Comparison of ENCODE assay signal across 12 mouse cellular contexts in the genomic region with DNA sequence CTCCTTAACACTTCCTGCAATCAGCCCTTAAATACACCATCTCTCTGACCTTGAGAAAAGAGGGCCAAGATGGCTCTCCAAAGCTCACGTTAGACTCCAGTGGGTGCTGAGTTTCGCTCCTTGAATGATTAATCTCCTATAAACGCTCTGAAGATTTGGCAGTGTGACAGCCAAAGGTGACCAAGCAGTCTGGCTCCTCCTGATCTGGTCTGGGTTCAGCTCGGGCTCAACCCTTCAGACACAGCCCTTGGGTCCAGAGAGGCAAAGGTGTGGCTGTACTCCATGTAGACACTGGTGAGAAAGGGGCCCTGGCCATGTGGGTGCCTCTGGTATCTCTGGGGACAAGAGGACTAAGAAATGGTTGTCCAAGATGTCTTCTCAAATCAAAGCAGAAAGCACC. TPM values are rescaled to one million over a fixed set of nuclear protein-coding genes. Genes with fewer than 3 reads are reported as not detected.
DNase-seq lines count a peak whose midpoint lies in the region; ATAC-seq and TF ChIP-seq lines count a peak whose summit lies in the region.
"Had no signal": no experiment of that assay in that cellular context is flagged by ENCODE, and none has a peak within 500 bp of the region (broad histone marks: within the 10 kb centered on the region; RNA-seq: fewer than 3 reads in every experiment).

No protein-coding gene starts in this region.

- H3K9ac ChIP-seq in liver, embryonic 12.5 days = no peak overlapping the region
- H3K9ac ChIP-seq in kidney, postnatal 0 days (ENCODE audit: low read depth, low read length) = no peak overlapping the region
- no peak overlapping the region for H3K9ac ChIP-seq in liver, embryonic 14.5 days (replicated peaks)
- H3K9ac ChIP-seq: limb, embryonic 12.5 days had no signal

- peaks cover 93% of the 10 kb centered on the region for H3K4me1 ChIP-seq in liver, embryonic 12.5 days
- no peaks in the 10 kb centered on the region for H3K4me1 ChIP-seq in kidney, postnatal 0 days (replicated peaks; ENCODE audit: insufficient read depth, low read length)
- peaks cover 44 to 54% of the 10 kb centered on the region in 2 experiments for H3K4me1 ChIP-seq in liver, embryonic 14.5 days (replicated peaks; ENCODE audit: control insufficient read depth in 2 of 2, insufficient read depth in 2 of 2, low read length in 1 of 2)
- H3K4me1 ChIP-seq: limb, embryonic 12.5 days had no signal

- H3K36me3 ChIP-seq in liver, embryonic 12.5 days = peaks cover 65% of the 10 kb centered on the region
- H3K36me3 ChIP-seq in kidney, postnatal 0 days (ENCODE audit: insufficient read depth, low read length) = no peaks in the 10 kb centered on the region
- H3K36me3 ChIP-seq in liver, embryonic 14.5 days (replicated peaks; ENCODE audit: control insufficient read depth, insufficient read depth, low read depth) = peaks cover 26% of the 10 kb centered on the region
- H3K36me3 ChIP-seq: limb, embryonic 12.5 days had no signal

- DNase-seq in liver = no peak
- DNase-seq in kidney, postnatal 0 days (ENCODE audit: low spot score) = no peak
- DNase-seq in liver, embryonic 14.5 days (ENCODE audit: low read depth in 3 of 3, low spot score in 3 of 3) = no peak
- DNase-seq in spleen, postnatal 36 days (ENCODE audit: low spot score in 2 of 2) = peak; percentile 48 to 77
- DNase-seq in urinary bladder, postnatal 36 days (ENCODE audit: low spot score in 2 of 2) = no peak
- no peak for DNase-seq in gastrocnemius, postnatal 14 days
- DNase-seq: cerebellum, postnatal 25 days; heart, postnatal 36 days; layer of hippocampus, postnatal 36 days had no signal

- H3K4me2 ChIP-seq in liver, embryonic 12.5 days = no peak overlapping the region
- no peak overlapping the region for H3K4me2 ChIP-seq in kidney, postnatal 0 days (ENCODE audit: low read length)
- H3K4me2 ChIP-seq in liver, embryonic 14.5 days (ENCODE audit: low read depth) = no peak overlapping the region
- H3K4me2 ChIP-seq: limb, embryonic 12.5 days had no signal

- intact Hi-C loops in gastrocnemius, postnatal 14 days (cut with DNase I; ENCODE audit: low total_unique reads) = no loop called here

- TF ChIP-seq CTCF in kidney, postnatal 0 days (IDR thresholded peaks at IDR 0.05; ENCODE audit: low read depth) = no peak
- TF ChIP-seq CTCF in liver, embryonic 14.5 days (IDR thresholded peaks at IDR 0.05; ENCODE audit: low read depth) = no peak

- no peaks in the 10 kb centered on the region for H3K27me3 ChIP-seq in liver, embryonic 12.5 days (replicated peaks)
- H3K27me3 ChIP-seq in kidney, postnatal 0 days (ENCODE audit: insufficient read depth, low read length) = no peaks in the 10 kb centered on the region
- H3K27me3 ChIP-seq in liver, embryonic 14.5 days (ENCODE audit: control insufficient read depth, insufficient read depth, low read length) = no peaks in the 10 kb centered on the region
- H3K27me3 ChIP-seq: CH12.LX; limb, embryonic 12.5 days had no signal

- 80% methylated on average over 4 of the region's 4 CpGs for WGBS in liver, embryonic 12.5 days (ENCODE audit: insufficient replicate concordance)
- 63% methylated on average over 4 of the region's 4 CpGs for WGBS in kidney, postnatal 0 days
- 78% methylated on average over 4 of the region's 4 CpGs for WGBS in liver, embryonic 14.5 days (ENCODE audit: insufficient replicate concordance)

- TF ChIP-seq EP300 in liver, embryonic 14.5 days (IDR thresholded peaks at IDR 0.05; ENCODE audit: low read depth) = no peak

- H3K4me3 ChIP-seq in liver, embryonic 12.5 days = no peak overlapping the region
- H3K4me3 ChIP-seq in kidney, postnatal 0 days (replicated peaks; ENCODE audit: low read depth, low read length) = no peak overlapping the region
- H3K4me3 ChIP-seq in liver, embryonic 14.5 days (ENCODE audit: insufficient read depth in 1 of 2, low read depth in 2 of 2, low read length in 2 of 2) = no peak overlapping the region
- H3K4me3 ChIP-seq: limb, embryonic 12.5 days had no signal

- no peak for ATAC-seq in liver, embryonic 12.5 days
- peak; percentile 65 for ATAC-seq in kidney, postnatal 0 days (replicated peaks; ENCODE audit: low FRiP score, low read depth)
- no peak for ATAC-seq in liver, embryonic 14.5 days (ENCODE audit: insufficient read depth)

- H3K27ac ChIP-seq in liver, embryonic 12.5 days = peak overlapping the region; percentile 54
- no peak overlapping the region for H3K27ac ChIP-seq in kidney, postnatal 0 days
- peak overlapping the region; percentile 12; the same call in 1 of the 2 replicates for H3K27ac ChIP-seq in liver, embryonic 14.5 days
- H3K27ac ChIP-seq: limb, embryonic 12.5 days had no signal

- no peaks in the 10 kb centered on the region for H3K9me3 ChIP-seq in liver, embryonic 12.5 days (replicated peaks)
- H3K9me3 ChIP-seq in kidney, postnatal 0 days (replicated peaks; ENCODE audit: low read length) = no peaks in the 10 kb centered on the region
- H3K9me3 ChIP-seq in liver, embryonic 14.5 days (ENCODE audit: control insufficient read depth, low read length) = no peaks in the 10 kb centered on the region
- H3K9me3 ChIP-seq: limb, embryonic 12.5 days had no signal

RNA-seq across cellular contexts. Expression of a gene that starts 27.9 kb away (rescaled TPM):
- 12.8 and 13.8 TPM in 2 replicates for polyA plus RNA-seq in liver, embryonic 12.5 days (2016; fragmentation: Nextera tagmentation; extraction: Ambion mirVana)
- polyA plus RNA-seq in kidney, postnatal 0 days (2015; fragmentation: Nextera tagmentation; extraction: Ambion mirVana) = 4.3 TPM in 2 replicates
- 21.4 and 24.4 TPM in 2 replicates for polyA plus RNA-seq in liver, embryonic 14.5 days (2012; rRNA removed)
- polyA plus RNA-seq in liver, embryonic 14.5 days (2014; fragmentation: Nextera tagmentation; extraction: Ambion mirVana) = 9.3 and 11.9 TPM in 2 replicates
- total RNA-seq in gastrocnemius, postnatal 14 days (2021) = 1 to 10 TPM; 7.8 to 9.9 TPM

Comparison
In these comparisons a context has a peak if more than half of its experiments do, and no peak if none do; other contexts are left out.
1. DNase-seq: peak in spleen, postnatal 36 days (2 of 2); none in liver (single experiment), kidney, postnatal 0 days (single experiment), liver, embryonic 14.5 days (0 of 3), urinary bladder, postnatal 36 days (0 of 2) and gastrocnemius, postnatal 14 days (single experiment).